Mouse (Mus musculus): ENCODE data around the gene Cfap61. TPM values are rescaled to one million over a fixed set of nuclear protein-coding genes. Genes with fewer than 3 reads are reported as not detected.
"Not testable (repeated sequence)": the region's sequence is repeated elsewhere in the genome, so short reads cannot be mapped to it uniquely, and the experiment has no call there.

Gene Cfap61
- total and polyA plus RNA-seq, 3 experiments: 1.4 to 1.7 (median 1.5) TPM

- H3K9ac ChIP-seq (ENCODE audit: low read depth, low read length): peak overlapping the region; percentile 43
- TF ChIP-seq CTCF (IDR thresholded peaks at IDR 0.05) (no peak), POLR2A (IDR thresholded peaks at IDR 0.05; ENCODE audit: insufficient read depth, low read depth, low read length) (no peak), EP300 (IDR thresholded peaks at IDR 0.05; ENCODE audit: insufficient read depth, low read depth, low read length) (no peak)
- peak overlapping the region; percentile 70 for H3K4me3 ChIP-seq
- no peak for DNase-seq
- H3K36me3 ChIP-seq (ENCODE audit: control insufficient read depth, insufficient read depth, low read length): peaks cover 25% of the 10 kb centered on the region
- H3K4me1 ChIP-seq (ENCODE audit: control insufficient read depth, insufficient read depth, low read length): peaks cover 10% of the 10 kb centered on the region
- peak overlapping the region; percentile 97 for H3K27ac ChIP-seq
- intact Hi-C loops (cut with DNase I): loop anchor here (1.0 to 5.0 kb wide), 4 partner anchors 16 to 207 kb away; partner anchors contain the start of genes Cfap61 and Crnkl1
- 12% methylated on average over 12 of the region's 12 CpGs for WGBS
- no peaks in the 10 kb centered on the region for H3K27me3 ChIP-seq (ENCODE audit: control insufficient read depth, insufficient read depth, low read length)
- H3K79me2 ChIP-seq (replicated peaks; ENCODE audit: control insufficient read depth, insufficient read depth, low read length): peaks cover 10% of the 10 kb centered on the region
These were observed 30.5 kb upstream of the Cfap61 start for GRCm38 (mm10) chr2:145903983-145904616.

- Histone ChIP-seq H3K4me3 (no peak overlapping the region), H3K36me3 (ENCODE audit: control insufficient read depth, insufficient read depth, low read length) (peaks cover 32% of the 10 kb centered on the region), H3K79me2 (replicated peaks; ENCODE audit: control insufficient read depth, insufficient read depth, low read length) (peaks cover 10% of the 10 kb centered on the region), H3K9ac (ENCODE audit: low read depth, low read length) (no peak overlapping the region), H3K27me3 (ENCODE audit: control insufficient read depth, insufficient read depth, low read length) (no peaks in the 10 kb centered on the region), H3K27ac (no peak overlapping the region), H3K4me1 (ENCODE audit: control insufficient read depth, insufficient read depth, low read length) (peaks cover 10% of the 10 kb centered on the region)
- 59% methylated on average over 6 of the region's 6 CpGs for WGBS
- intact Hi-C loops (cut with DNase I): no loop called here
- no peak for TF ChIP-seq CTCF (IDR thresholded peaks at IDR 0.05)
- TF ChIP-seq EP300 (IDR thresholded peaks at IDR 0.05; ENCODE audit: insufficient read depth, low read depth, low read length): no peak
- no peak for TF ChIP-seq POLR2A (IDR thresholded peaks at IDR 0.05; ENCODE audit: insufficient read depth, low read depth, low read length)
- DNase-seq: no peak
These were observed 29.4 kb upstream of the Cfap61 start for GRCm38 (mm10) chr2:145905156-145905555.

- intact Hi-C loops (cut with DNase I); H3K27me3 ChIP-seq (ENCODE audit: control insufficient read depth, insufficient read depth, low read length); DNase-seq; H3K79me2 ChIP-seq (replicated peaks; ENCODE audit: control insufficient read depth, insufficient read depth, low read length); H3K27ac ChIP-seq; H3K9ac ChIP-seq (ENCODE audit: low read depth, low read length); H3K4me3 ChIP-seq: not testable (repeated sequence)
- TF ChIP-seq CTCF (IDR thresholded peaks at IDR 0.05): peak; percentile 64
- H3K36me3 ChIP-seq (ENCODE audit: control insufficient read depth, insufficient read depth, low read length): peaks cover 36% of the 10 kb centered on the region
- WGBS: 17% methylated on average over 4 of the region's 4 CpGs
- peaks cover 10% of the 10 kb centered on the region for H3K4me1 ChIP-seq (ENCODE audit: control insufficient read depth, insufficient read depth, low read length)
These were observed 28.7 kb upstream of the Cfap61 start for GRCm38 (mm10) chr2:145905884-145906283.

GRCm38 (mm10) chr2:145920941-145921650, 13.5 kb upstream of the Cfap61 start:
- H3K27ac ChIP-seq: no peak overlapping the region
- no peaks in the 10 kb centered on the region for H3K4me1 ChIP-seq (ENCODE audit: control insufficient read depth, insufficient read depth, low read length)
- H3K4me3 ChIP-seq: no peak overlapping the region
- intact Hi-C loops (cut with DNase I): no loop called here
- 86% methylated on average over 8 of the region's 8 CpGs for WGBS
- no peaks in the 10 kb centered on the region for H3K79me2 ChIP-seq (replicated peaks; ENCODE audit: control insufficient read depth, insufficient read depth, low read length)
- peaks cover 17% of the 10 kb centered on the region for H3K36me3 ChIP-seq (ENCODE audit: control insufficient read depth, insufficient read depth, low read length)
- H3K27me3 ChIP-seq (ENCODE audit: control insufficient read depth, insufficient read depth, low read length): no peaks in the 10 kb centered on the region
- no peak overlapping the region for H3K9ac ChIP-seq (ENCODE audit: low read depth, low read length)
- no peak for TF ChIP-seq EP300 (IDR thresholded peaks at IDR 0.05; ENCODE audit: insufficient read depth, low read depth, low read length)
- peak; percentile 55 for TF ChIP-seq CTCF (IDR thresholded peaks at IDR 0.05)
- TF ChIP-seq POLR2A (IDR thresholded peaks at IDR 0.05; ENCODE audit: insufficient read depth, low read depth, low read length): no peak
- DNase-seq: no peak

GRCm38 (mm10) chr2:145936975-145937374, 2.4 kb downstream of the Cfap61 start:
- H3K27me3 ChIP-seq (ENCODE audit: control insufficient read depth, insufficient read depth, low read length): no peaks in the 10 kb centered on the region
- peak; percentile 31 to 73 for DNase-seq
- H3K79me2 ChIP-seq (replicated peaks; ENCODE audit: control insufficient read depth, insufficient read depth, low read length): no peaks in the 10 kb centered on the region
- TF ChIP-seq POLR2A (IDR thresholded peaks at IDR 0.05; ENCODE audit: insufficient read depth, low read depth, low read length) (peak; percentile 50; the same call in 1 of the 2 replicates), CTCF (IDR thresholded peaks at IDR 0.05) (no peak), EP300 (IDR thresholded peaks at IDR 0.05; ENCODE audit: insufficient read depth, low read depth, low read length) (peak; percentile 82; the same call in 1 of the 2 replicates)
- no peak overlapping the region; the same call in 1 of the 2 replicates for H3K9ac ChIP-seq (ENCODE audit: low read depth, low read length)
- no peaks in the 10 kb centered on the region for H3K36me3 ChIP-seq (ENCODE audit: control insufficient read depth, insufficient read depth, low read length)
- intact Hi-C loops (cut with DNase I): no loop called here
- H3K4me1 ChIP-seq (ENCODE audit: control insufficient read depth, insufficient read depth, low read length): no peaks in the 10 kb centered on the region
- WGBS: 50% methylated on average over 8 of the region's 8 CpGs
- peak overlapping the region; percentile 29; the same call in 1 of the 2 replicates for H3K4me3 ChIP-seq
- peak overlapping the region; percentile 85 for H3K27ac ChIP-seq

- intact Hi-C loops (cut with DNase I): no loop called here
- TF ChIP-seq EP300 (IDR thresholded peaks at IDR 0.05; ENCODE audit: insufficient read depth, low read depth, low read length) (no peak), CTCF (IDR thresholded peaks at IDR 0.05) (no peak), POLR2A (IDR thresholded peaks at IDR 0.05; ENCODE audit: insufficient read depth, low read depth, low read length) (no peak)
- Histone ChIP-seq H3K27me3 (ENCODE audit: control insufficient read depth, insufficient read depth, low read length) (no peaks in the 10 kb centered on the region), H3K36me3 (ENCODE audit: control insufficient read depth, insufficient read depth, low read length) (no peaks in the 10 kb centered on the region), H3K4me3 (no peak overlapping the region), H3K79me2 (replicated peaks; ENCODE audit: control insufficient read depth, insufficient read depth, low read length) (no peaks in the 10 kb centered on the region), H3K9ac (ENCODE audit: low read depth, low read length) (no peak overlapping the region), H3K4me1 (ENCODE audit: control insufficient read depth, insufficient read depth, low read length) (no peaks in the 10 kb centered on the region), H3K27ac (no peak overlapping the region)
- DNase-seq: no peak
- 21% methylated on average over 3 of the region's 3 CpGs for WGBS
These were observed 6.8 kb downstream of the Cfap61 start for GRCm38 (mm10) chr2:145941403-145941802.

Data from heart, adult 2 months (tissue).